Mouse (Mus musculus): ENCODE data around the gene Cluh. TPM values are rescaled to one million over a fixed set of nuclear protein-coding genes. Genes with fewer than 3 reads are reported as not detected.
A peak's percentile ranks its signal among the peaks of the same experiment; 100 is the strongest.

The Cluh gene
- polyA plus RNA-seq, 1 experiment from 2014 or later = 39.7 TPM

DNA sequence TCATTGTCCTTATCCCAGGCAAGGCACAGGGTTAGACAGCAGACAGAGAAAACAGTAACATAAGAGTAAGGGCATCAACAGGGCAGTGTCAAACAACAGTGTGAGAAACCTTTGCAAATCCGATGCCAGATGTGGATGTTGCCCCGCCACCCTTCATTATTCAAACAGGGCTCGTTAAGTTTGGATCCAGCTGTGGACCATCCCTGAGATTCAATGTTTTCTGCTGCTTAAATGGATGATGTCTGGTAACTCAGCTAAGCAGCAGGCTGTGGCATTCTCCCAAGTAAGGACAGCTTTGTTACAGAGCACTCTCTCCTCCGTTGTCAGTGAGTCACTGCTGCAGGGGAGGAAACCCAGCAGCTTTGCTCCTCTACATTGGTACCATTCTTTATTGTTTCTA, 25.9 kb downstream of the Cluh start:
- Histone ChIP-seq H3K27ac (replicated peaks in 1 of 2; ENCODE audit: control insufficient read depth in 1 of 2, insufficient read depth in 1 of 2, low read depth in 2 of 2, low read length in 2 of 2) (no peak overlapping the region), H3K9me3 (ENCODE audit: control insufficient read depth, low read length) (no peaks in the 10 kb centered on the region), H3K4me3 (ENCODE audit: control insufficient read depth in 1 of 2, insufficient read depth in 1 of 2, low read depth in 1 of 2, low read length in 2 of 2) (no peak overlapping the region), H3K4me2 (ENCODE audit: low read length) (no peak overlapping the region), H3K27me3 (ENCODE audit: control insufficient read depth, insufficient read depth, low read length) (no peaks in the 10 kb centered on the region), H3K9ac (ENCODE audit: low read length) (no peak overlapping the region), H3K36me3 (ENCODE audit: control insufficient read depth, insufficient read depth, low read length) (peaks cover 81% of the 10 kb centered on the region), H3K4me1 (ENCODE audit: control insufficient read depth in 2 of 2, insufficient read depth in 2 of 2, low read length in 2 of 2) (no peaks in the 10 kb centered on the region)
- 88% methylated on average over 4 of the region's 4 CpGs for WGBS
- no peak for ATAC-seq (ENCODE audit: insufficient number of reproducible peaks, insufficient read depth, low FRiP score, low read depth)

DNA sequence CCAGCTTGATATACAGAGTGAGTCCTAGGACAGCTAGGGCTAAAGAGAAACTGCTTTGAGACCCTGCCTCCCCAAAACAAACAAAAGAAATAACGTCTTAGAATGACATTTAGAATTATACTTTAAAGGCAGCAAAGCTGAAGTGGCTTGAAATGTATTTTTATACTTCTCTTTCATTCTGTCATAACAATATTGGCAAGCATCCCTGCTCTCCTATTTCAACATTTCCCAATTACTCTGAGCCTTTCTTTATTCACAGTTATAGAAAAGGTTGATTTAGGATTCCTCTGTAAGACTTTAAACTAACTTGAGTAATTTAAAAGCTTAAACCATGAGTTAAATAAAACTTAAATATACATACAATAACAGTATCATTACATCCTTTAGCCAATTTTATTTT, 42.9 kb downstream of the Cluh start:
- H3K4me1 ChIP-seq (ENCODE audit: control insufficient read depth in 2 of 2, insufficient read depth in 2 of 2, low read length in 2 of 2) = no peaks in the 10 kb centered on the region
- no peak for ATAC-seq (ENCODE audit: insufficient number of reproducible peaks, insufficient read depth, low FRiP score, low read depth)
- H3K36me3 ChIP-seq (ENCODE audit: control insufficient read depth, insufficient read depth, low read length) = peaks cover 69% of the 10 kb centered on the region
- 92% methylated on average over 1 of the region's 1 CpGs for WGBS
- H3K9ac ChIP-seq (ENCODE audit: low read length) = no peak overlapping the region
- no peaks in the 10 kb centered on the region for H3K9me3 ChIP-seq (ENCODE audit: control insufficient read depth, low read length)
- H3K27ac ChIP-seq (replicated peaks in 1 of 2; ENCODE audit: control insufficient read depth in 1 of 2, insufficient read depth in 1 of 2, low read depth in 2 of 2, low read length in 2 of 2) = no peak overlapping the region
- H3K4me2 ChIP-seq (ENCODE audit: low read length) = no peak overlapping the region
- H3K27me3 ChIP-seq (ENCODE audit: control insufficient read depth, insufficient read depth, low read length) = no peaks in the 10 kb centered on the region
- no peak overlapping the region for H3K4me3 ChIP-seq (ENCODE audit: control insufficient read depth in 1 of 2, insufficient read depth in 1 of 2, low read depth in 1 of 2, low read length in 2 of 2)

DNA sequence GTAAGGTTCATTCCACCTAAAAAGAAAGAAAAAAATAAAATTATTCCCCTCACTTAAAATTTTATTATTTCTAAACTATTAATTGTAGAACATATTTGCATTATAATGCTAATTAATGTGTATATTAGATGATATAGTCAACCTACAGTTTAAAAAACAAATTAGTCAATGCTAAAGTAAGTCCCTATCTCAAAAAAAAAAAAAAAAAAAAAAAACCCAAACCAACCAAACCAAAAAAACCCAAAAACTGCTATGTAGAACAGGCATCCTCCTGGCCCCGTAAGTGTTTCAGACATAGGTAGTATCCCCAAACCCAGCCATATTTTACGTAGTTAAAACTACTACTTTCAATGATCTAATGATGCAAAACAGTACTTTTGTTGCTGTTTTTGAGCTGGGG, 50.2 kb downstream of the Cluh start:
- no peaks in the 10 kb centered on the region for H3K27me3 ChIP-seq (ENCODE audit: control insufficient read depth, insufficient read depth, low read length)
- peaks cover 47% of the 10 kb centered on the region for H3K36me3 ChIP-seq (ENCODE audit: control insufficient read depth, insufficient read depth, low read length)
- H3K4me1 ChIP-seq (ENCODE audit: control insufficient read depth in 2 of 2, insufficient read depth in 2 of 2, low read length in 2 of 2) = no peaks in the 10 kb centered on the region; a peak in 1 of 4 replicates
- no peaks in the 10 kb centered on the region for H3K9me3 ChIP-seq (ENCODE audit: control insufficient read depth, low read length)
- H3K4me2 ChIP-seq (ENCODE audit: low read length) = no peak overlapping the region
- no peak overlapping the region for H3K4me3 ChIP-seq (ENCODE audit: control insufficient read depth in 1 of 2, insufficient read depth in 1 of 2, low read depth in 1 of 2, low read length in 2 of 2)
- H3K27ac ChIP-seq (replicated peaks in 1 of 2; ENCODE audit: control insufficient read depth in 1 of 2, insufficient read depth in 1 of 2, low read depth in 2 of 2, low read length in 2 of 2) = no peak overlapping the region
- ATAC-seq (ENCODE audit: insufficient number of reproducible peaks, insufficient read depth, low FRiP score, low read depth) = no peak
- no peak overlapping the region for H3K9ac ChIP-seq (ENCODE audit: low read length)
- 96% methylated on average over 2 of the region's 2 CpGs for WGBS

DNA sequence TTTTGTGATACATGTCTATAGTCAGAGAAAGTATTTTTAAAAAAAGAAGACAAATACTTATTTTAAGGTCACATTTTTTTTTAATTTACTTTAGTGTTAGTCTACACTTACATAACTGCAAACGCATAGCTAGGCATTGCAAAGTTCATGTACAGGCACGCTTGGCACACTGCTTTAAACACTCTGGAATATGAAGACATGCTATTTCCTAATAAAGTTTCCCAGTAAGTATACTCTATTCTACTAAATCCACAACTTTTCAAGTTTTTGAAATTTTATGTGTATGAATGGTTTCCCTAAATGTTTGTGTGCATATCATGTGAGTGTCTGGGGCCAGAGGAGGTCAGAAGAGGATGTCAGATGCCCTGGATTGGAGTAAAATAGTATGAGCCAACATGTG, 54.8 kb downstream of the Cluh start:
- H3K4me2 ChIP-seq (ENCODE audit: low read length) = no peak overlapping the region
- no peak overlapping the region for H3K9ac ChIP-seq (ENCODE audit: low read length)
- peaks cover 0 to 12% of the 10 kb centered on the region in 2 experiments; a peak in 2 of 4 replicates for H3K4me1 ChIP-seq (ENCODE audit: control insufficient read depth in 2 of 2, insufficient read depth in 2 of 2, low read length in 2 of 2)
- no peaks in the 10 kb centered on the region for H3K9me3 ChIP-seq (ENCODE audit: control insufficient read depth, low read length)
- no peak for ATAC-seq (ENCODE audit: insufficient number of reproducible peaks, insufficient read depth, low FRiP score, low read depth)
- H3K27me3 ChIP-seq (ENCODE audit: control insufficient read depth, insufficient read depth, low read length) = no peaks in the 10 kb centered on the region
- no peak overlapping the region for H3K27ac ChIP-seq (replicated peaks in 1 of 2; ENCODE audit: control insufficient read depth in 1 of 2, insufficient read depth in 1 of 2, low read depth in 2 of 2, low read length in 2 of 2)
- no peak overlapping the region for H3K4me3 ChIP-seq (ENCODE audit: control insufficient read depth in 1 of 2, insufficient read depth in 1 of 2, low read depth in 1 of 2, low read length in 2 of 2)
- H3K36me3 ChIP-seq (ENCODE audit: control insufficient read depth, insufficient read depth, low read length) = peaks cover 2% of the 10 kb centered on the region
- 96% methylated on average over 2 of the region's 2 CpGs for WGBS

DNA sequence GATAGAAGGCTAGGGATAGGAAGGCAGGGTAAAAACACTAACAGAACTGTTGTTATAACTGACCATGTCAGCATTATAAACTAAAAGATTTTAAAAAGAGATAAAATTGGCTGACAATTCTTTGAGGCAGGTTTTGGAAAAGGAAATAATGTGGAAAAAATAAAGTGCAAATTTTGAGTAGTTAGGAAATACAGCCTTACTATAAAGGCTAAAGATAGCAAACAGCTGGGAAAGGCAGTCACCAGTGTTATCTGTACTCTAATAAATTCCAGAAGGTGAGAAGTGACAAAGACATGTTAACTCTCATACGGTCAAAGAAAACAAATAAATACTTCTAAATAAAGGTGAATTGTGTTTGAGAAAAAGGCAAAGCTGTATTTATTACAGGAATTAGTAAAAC, 59.5 kb downstream of the Cluh start:
- Histone ChIP-seq H3K4me1 (ENCODE audit: control insufficient read depth in 2 of 2, insufficient read depth in 2 of 2, low read length in 2 of 2) (peaks cover 0 to 16% of the 10 kb centered on the region in 2 experiments; a peak in 2 of 4 replicates), H3K36me3 (ENCODE audit: control insufficient read depth, insufficient read depth, low read length) (no peaks in the 10 kb centered on the region)

DNA sequence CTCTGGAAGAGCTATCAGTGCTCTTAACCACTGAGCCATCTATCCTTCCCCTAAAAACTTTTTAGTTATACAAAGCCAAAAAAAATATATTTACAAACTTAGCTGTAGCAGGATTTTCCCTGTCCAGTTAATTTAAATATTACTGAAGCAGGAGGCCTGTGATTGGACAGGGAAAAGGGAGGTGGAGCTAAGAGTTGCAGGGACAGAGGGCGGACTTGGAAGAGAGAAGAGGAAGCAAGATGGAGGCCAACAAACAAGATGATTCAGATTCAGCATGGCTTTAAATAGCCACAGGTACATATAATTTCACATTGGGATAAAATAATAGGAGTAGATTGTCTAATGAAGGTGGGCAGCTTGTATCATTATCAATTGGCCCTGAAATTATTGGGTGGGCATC, 61.4 kb downstream of the Cluh start:
- H3K9me3 ChIP-seq (ENCODE audit: control insufficient read depth, low read length) = no peaks in the 10 kb centered on the region
- ATAC-seq (ENCODE audit: insufficient number of reproducible peaks, insufficient read depth, low FRiP score, low read depth) = no peak
- 91% methylated on average over 1 of the region's 1 CpGs for WGBS
- no peak overlapping the region for H3K4me2 ChIP-seq (ENCODE audit: low read length)
- peaks cover 0 to 14% of the 10 kb centered on the region in 2 experiments; a peak in 2 of 4 replicates for H3K4me1 ChIP-seq (ENCODE audit: control insufficient read depth in 2 of 2, insufficient read depth in 2 of 2, low read length in 2 of 2)
- no peak overlapping the region for H3K9ac ChIP-seq (ENCODE audit: low read length)
- no peak overlapping the region for H3K27ac ChIP-seq (replicated peaks in 1 of 2; ENCODE audit: control insufficient read depth in 1 of 2, insufficient read depth in 1 of 2, low read depth in 2 of 2, low read length in 2 of 2)
- H3K4me3 ChIP-seq (ENCODE audit: control insufficient read depth in 1 of 2, insufficient read depth in 1 of 2, low read depth in 1 of 2, low read length in 2 of 2) = no peak overlapping the region
- H3K27me3 ChIP-seq (ENCODE audit: control insufficient read depth, insufficient read depth, low read length) = no peaks in the 10 kb centered on the region
- H3K36me3 ChIP-seq (ENCODE audit: control insufficient read depth, insufficient read depth, low read length) = no peaks in the 10 kb centered on the region

More for the DNA sequence above, 59.5 kb downstream of the Cluh start:
- Histone ChIP-seq H3K27me3 (ENCODE audit: control insufficient read depth, insufficient read depth, low read length) (no peaks in the 10 kb centered on the region), H3K9ac (ENCODE audit: low read length) (no peak overlapping the region), H3K4me3 (ENCODE audit: control insufficient read depth in 1 of 2, insufficient read depth in 1 of 2, low read depth in 1 of 2, low read length in 2 of 2) (no peak overlapping the region), H3K27ac (replicated peaks in 1 of 2; ENCODE audit: control insufficient read depth in 1 of 2, insufficient read depth in 1 of 2, low read depth in 2 of 2, low read length in 2 of 2) (peak overlapping the region in 1 of 2 experiments; percentile 53; a peak in 1 of 4 replicates), H3K9me3 (ENCODE audit: control insufficient read depth, low read length) (no peaks in the 10 kb centered on the region), H3K4me2 (ENCODE audit: low read length) (0 out of 2 replicates have a peak overlapping the region, but pooled peaks have one; percentile 13)
- ATAC-seq (ENCODE audit: insufficient number of reproducible peaks, insufficient read depth, low FRiP score, low read depth) = no peak
- WGBS = 11% methylated on average over 1 of the region's 1 CpGs

DNA sequence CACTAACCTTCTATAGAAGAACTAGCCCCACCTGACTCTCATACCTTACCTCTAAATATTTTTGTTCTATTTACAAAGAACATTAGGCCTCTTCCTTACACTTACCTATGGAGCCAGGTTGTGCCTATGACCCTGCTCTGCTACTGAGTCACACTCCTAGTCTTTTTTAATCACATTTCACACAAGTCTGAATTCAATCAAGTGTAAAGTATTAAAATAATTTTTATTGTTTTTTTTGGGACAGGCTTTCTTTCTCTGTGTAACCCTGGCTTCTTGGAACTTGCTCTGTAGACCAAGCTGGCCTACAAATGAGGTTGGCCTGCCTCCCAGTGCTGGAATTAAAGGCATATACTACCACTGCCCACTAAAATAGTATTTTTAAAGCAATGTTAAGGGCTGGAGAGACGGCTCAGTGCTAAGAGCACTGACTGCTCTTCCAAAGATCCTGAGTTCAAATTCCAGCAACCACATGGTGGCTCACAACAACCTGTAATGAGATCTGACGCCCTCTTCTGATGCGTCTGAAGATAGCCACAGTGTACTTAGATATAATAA, 66.8 kb downstream of the Cluh start:
- H3K4me2 ChIP-seq (ENCODE audit: low read length) = no peak overlapping the region
- WGBS = 82% methylated on average over 3 of the region's 3 CpGs

More for the DNA sequence above, 66.8 kb downstream of the Cluh start:
- Histone ChIP-seq H3K9me3 (ENCODE audit: control insufficient read depth, low read length) (no peaks in the 10 kb centered on the region), H3K36me3 (ENCODE audit: control insufficient read depth, insufficient read depth, low read length) (no peaks in the 10 kb centered on the region), H3K27ac (replicated peaks in 1 of 2; ENCODE audit: control insufficient read depth in 1 of 2, insufficient read depth in 1 of 2, low read depth in 2 of 2, low read length in 2 of 2) (no peak overlapping the region), H3K4me3 (ENCODE audit: control insufficient read depth in 1 of 2, insufficient read depth in 1 of 2, low read depth in 1 of 2, low read length in 2 of 2) (no peak overlapping the region), H3K27me3 (ENCODE audit: control insufficient read depth, insufficient read depth, low read length) (no peaks in the 10 kb centered on the region), H3K4me1 (ENCODE audit: control insufficient read depth in 2 of 2, insufficient read depth in 2 of 2, low read length in 2 of 2) (peaks cover 0 to 23% of the 10 kb centered on the region in 2 experiments; a peak in 3 of 4 replicates), H3K9ac (ENCODE audit: low read length) (no peak overlapping the region)
- ATAC-seq (ENCODE audit: insufficient number of reproducible peaks, insufficient read depth, low FRiP score, low read depth) = no peak

Data from heart, embryonic 14.5 days (tissue).